Mouse (Mus musculus): ENCODE results near the gene Gm10272. TPM values are rescaled to one million over a fixed set of nuclear protein-coding genes. Genes with fewer than 3 reads are reported as not detected.
"Not testable (repeated sequence)": the region's sequence is repeated elsewhere in the genome, so short reads cannot be mapped to it uniquely, and the experiment has no call there.

The Gm10272 gene
- polyA plus RNA-seq, 1 experiment from 2014 or later: not detected

GRCm38 (mm10) chr10:77677562-77677961, 28.9 kb upstream of the Gm10272 start:
- ATAC-seq (ENCODE audit: insufficient number of reproducible peaks, insufficient read depth, low FRiP score, low read depth): no peak
- peak overlapping the region; percentile 56 for H3K4me2 ChIP-seq (replicated peaks; ENCODE audit: low read depth, low read length)
- peaks cover 26% of the 10 kb centered on the region for H3K27me3 ChIP-seq (ENCODE audit: control insufficient read depth, insufficient read depth, low read length)
- H3K9ac ChIP-seq (replicated peaks; ENCODE audit: low read depth, low read length): no peak overlapping the region
- WGBS: under 1% methylated on average over 35 of the region's 35 CpGs
- H3K9me3 ChIP-seq (ENCODE audit: control insufficient read depth, low read depth, low read length): no peaks in the 10 kb centered on the region
- H3K4me1 ChIP-seq (ENCODE audit: control insufficient read depth, insufficient read depth, low read length): peaks cover 7% of the 10 kb centered on the region; the same call in 1 of the 2 replicates
- peak overlapping the region; percentile 25 for H3K4me3 ChIP-seq (ENCODE audit: low read depth, low read length)
- no peaks in the 10 kb centered on the region for H3K36me3 ChIP-seq (ENCODE audit: control insufficient read depth, insufficient read depth, low read length)
- H3K27ac ChIP-seq (ENCODE audit: low read length): no peak overlapping the region

GRCm38 (mm10) chr10:77682994-77683393, 23.4 kb upstream of the Gm10272 start:
- Histone ChIP-seq H3K4me2 (replicated peaks; ENCODE audit: low read depth, low read length) (no peak overlapping the region), H3K4me1 (ENCODE audit: control insufficient read depth, insufficient read depth, low read length) (0 out of 2 replicates have a peak, but pooled peaks cover 4% of the 10 kb centered on the region), H3K9ac (replicated peaks; ENCODE audit: low read depth, low read length) (no peak overlapping the region), H3K27me3 (ENCODE audit: control insufficient read depth, insufficient read depth, low read length) (peaks cover 15% of the 10 kb centered on the region), H3K36me3 (ENCODE audit: control insufficient read depth, insufficient read depth, low read length) (no peaks in the 10 kb centered on the region), H3K4me3 (ENCODE audit: low read depth, low read length) (no peak overlapping the region), H3K27ac (ENCODE audit: low read length) (no peak overlapping the region), H3K9me3 (ENCODE audit: control insufficient read depth, low read depth, low read length) (no peaks in the 10 kb centered on the region)
- ATAC-seq (ENCODE audit: insufficient number of reproducible peaks, insufficient read depth, low FRiP score, low read depth): no peak
- 77% methylated on average over 7 of the region's 7 CpGs for WGBS

GRCm38 (mm10) chr10:77684181-77684580, 22.2 kb upstream of the Gm10272 start:
- H3K36me3 ChIP-seq (ENCODE audit: control insufficient read depth, insufficient read depth, low read length): no peaks in the 10 kb centered on the region
- no peak overlapping the region for H3K4me3 ChIP-seq (ENCODE audit: low read depth, low read length)
- no peak overlapping the region for H3K9ac ChIP-seq (replicated peaks; ENCODE audit: low read depth, low read length)
- no peak overlapping the region for H3K27ac ChIP-seq (ENCODE audit: low read length)
- H3K4me2 ChIP-seq (replicated peaks; ENCODE audit: low read depth, low read length): no peak overlapping the region
- no peaks in the 10 kb centered on the region for H3K9me3 ChIP-seq (ENCODE audit: control insufficient read depth, low read depth, low read length)
- no peak for ATAC-seq (ENCODE audit: insufficient number of reproducible peaks, insufficient read depth, low FRiP score, low read depth)
- WGBS: 32% methylated on average over 8 of the region's 8 CpGs
- peaks cover 11% of the 10 kb centered on the region; the same call in 1 of the 2 replicates for H3K27me3 ChIP-seq (ENCODE audit: control insufficient read depth, insufficient read depth, low read length)
- H3K4me1 ChIP-seq (ENCODE audit: control insufficient read depth, insufficient read depth, low read length): 0 out of 2 replicates have a peak, but pooled peaks cover 4% of the 10 kb centered on the region

- no peaks in the 10 kb centered on the region for H3K36me3 ChIP-seq (ENCODE audit: control insufficient read depth, insufficient read depth, low read length)
- 0 out of 2 replicates have a peak, but pooled peaks cover 4% of the 10 kb centered on the region for H3K4me1 ChIP-seq (ENCODE audit: control insufficient read depth, insufficient read depth, low read length)
- H3K4me3 ChIP-seq (ENCODE audit: low read depth, low read length): no peak within 1 kb of the TSS
- peak within 1 kb of the TSS; percentile 28; the same call in 1 of the 2 replicates for H3K27ac ChIP-seq (ENCODE audit: low read length)
- peak; percentile 47; the same call in 1 of the 2 replicates for ATAC-seq (ENCODE audit: insufficient number of reproducible peaks, insufficient read depth, low FRiP score, low read depth)
- peaks cover 11% of the 10 kb centered on the region; the same call in 1 of the 2 replicates for H3K27me3 ChIP-seq (ENCODE audit: control insufficient read depth, insufficient read depth, low read length)
- H3K4me2 ChIP-seq (replicated peaks; ENCODE audit: low read depth, low read length): peak within 1 kb of the TSS; percentile 10; the same call in 1 of the 2 replicates
- 5% methylated on average over 22 of the region's 22 CpGs for WGBS
- no peak within 1 kb of the TSS for H3K9ac ChIP-seq (replicated peaks; ENCODE audit: low read depth, low read length)
- no peaks in the 10 kb centered on the region for H3K9me3 ChIP-seq (ENCODE audit: control insufficient read depth, low read depth, low read length)
Observed at GRCm38 (mm10) chr10:77685895-77686664, 20.3 kb upstream of the Gm10272 start, which contains the start of gene Tspear. Gene Tspear (plus strand): TSS chr10:77686569.

- WGBS: 22% methylated on average over 10 of the region's 10 CpGs
- Histone ChIP-seq H3K27me3 (ENCODE audit: control insufficient read depth, insufficient read depth, low read length) (peaks cover 11% of the 10 kb centered on the region; the same call in 1 of the 2 replicates), H3K36me3 (ENCODE audit: control insufficient read depth, insufficient read depth, low read length) (no peaks in the 10 kb centered on the region), H3K4me3 (ENCODE audit: low read depth, low read length) (no peak overlapping the region), H3K9me3 (ENCODE audit: control insufficient read depth, low read depth, low read length) (no peaks in the 10 kb centered on the region), H3K27ac (ENCODE audit: low read length) (no peak overlapping the region; the same call in 1 of the 2 replicates), H3K9ac (replicated peaks; ENCODE audit: low read depth, low read length) (no peak overlapping the region), H3K4me2 (replicated peaks; ENCODE audit: low read depth, low read length) (no peak overlapping the region), H3K4me1 (ENCODE audit: control insufficient read depth, insufficient read depth, low read length) (0 out of 2 replicates have a peak, but pooled peaks cover 4% of the 10 kb centered on the region)
- no peak for ATAC-seq (ENCODE audit: insufficient number of reproducible peaks, insufficient read depth, low FRiP score, low read depth)
Observed at GRCm38 (mm10) chr10:77687021-77687420, 19.4 kb upstream of the Gm10272 start.

- not testable (repeated sequence) for H3K36me3 ChIP-seq (ENCODE audit: control insufficient read depth, insufficient read depth, low read length); H3K27me3 ChIP-seq (ENCODE audit: control insufficient read depth, insufficient read depth, low read length); H3K27ac ChIP-seq (ENCODE audit: low read length); H3K9ac ChIP-seq (replicated peaks; ENCODE audit: low read depth, low read length); H3K4me3 ChIP-seq (ENCODE audit: low read depth, low read length); H3K4me2 ChIP-seq (replicated peaks; ENCODE audit: low read depth, low read length); ATAC-seq (ENCODE audit: insufficient number of reproducible peaks, insufficient read depth, low FRiP score, low read depth); H3K4me1 ChIP-seq (ENCODE audit: control insufficient read depth, insufficient read depth, low read length); H3K9me3 ChIP-seq (ENCODE audit: control insufficient read depth, low read depth, low read length)
- 81% methylated on average over 3 of the region's 3 CpGs for WGBS
Observed at GRCm38 (mm10) chr10:77690356-77690807, 16.0 kb upstream of the Gm10272 start, which contains the start of gene Gm19402. Gene Gm19402 (minus strand): TSS chr10:77690757.

GRCm38 (mm10) chr10:77697133-77697532, 9.3 kb upstream of the Gm10272 start, which contains the start of gene Gm9508:
Gene Gm9508 (minus strand): TSS chr10:77697233.
- Histone ChIP-seq H3K9ac (replicated peaks; ENCODE audit: low read depth, low read length) (no peak within 1 kb of the TSS), H3K9me3 (ENCODE audit: control insufficient read depth, low read depth, low read length) (no peaks in the 10 kb centered on the region), H3K4me2 (replicated peaks; ENCODE audit: low read depth, low read length) (no peak within 1 kb of the TSS), H3K27ac (ENCODE audit: low read length) (no peak within 1 kb of the TSS), H3K27me3 (ENCODE audit: control insufficient read depth, insufficient read depth, low read length) (no peaks in the 10 kb centered on the region), H3K4me1 (ENCODE audit: control insufficient read depth, insufficient read depth, low read length) (no peaks in the 10 kb centered on the region), H3K36me3 (ENCODE audit: control insufficient read depth, insufficient read depth, low read length) (no peaks in the 10 kb centered on the region), H3K4me3 (ENCODE audit: low read depth, low read length) (no peak within 1 kb of the TSS)
- 36% methylated on average over 4 of the region's 4 CpGs for WGBS
- ATAC-seq (ENCODE audit: insufficient number of reproducible peaks, insufficient read depth, low FRiP score, low read depth): no peak

GRCm38 (mm10) chr10:77709831-77710230, 3.4 kb downstream of the Gm10272 start:
- no peaks in the 10 kb centered on the region for H3K36me3 ChIP-seq (ENCODE audit: control insufficient read depth, insufficient read depth, low read length)
- no peak for ATAC-seq (ENCODE audit: insufficient number of reproducible peaks, insufficient read depth, low FRiP score, low read depth)
- WGBS: 63% methylated on average over 3 of the region's 3 CpGs
- no peaks in the 10 kb centered on the region for H3K4me1 ChIP-seq (ENCODE audit: control insufficient read depth, insufficient read depth, low read length)
- H3K4me3 ChIP-seq (ENCODE audit: low read depth, low read length): no peak overlapping the region
- H3K27me3 ChIP-seq (ENCODE audit: control insufficient read depth, insufficient read depth, low read length): no peaks in the 10 kb centered on the region
- no peak overlapping the region for H3K27ac ChIP-seq (ENCODE audit: low read length)
- H3K9ac ChIP-seq (replicated peaks; ENCODE audit: low read depth, low read length): no peak overlapping the region
- H3K9me3 ChIP-seq (ENCODE audit: control insufficient read depth, low read depth, low read length): no peaks in the 10 kb centered on the region; the same call in 1 of the 2 replicates
- H3K4me2 ChIP-seq (replicated peaks; ENCODE audit: low read depth, low read length): no peak overlapping the region
